Mouse (Mus musculus) liver, adult 2 months (tissue): ENCODE measurements around the gene Fam72a. TPM values are rescaled to one million over a fixed set of nuclear protein-coding genes. Genes with fewer than 3 reads are reported as not detected.

Source experiments
- DNase-seq: peaks from one replicate; pipeline ENCODE4 v3.0.0-alpha.2; 2011; ENCODE audit warnings: low read depth, low spot score; ENCODE audit errors: extremely low read depth
- H3K27ac ChIP-seq: fragments of 200-500 bp; replicated peaks from 2 replicates; pipeline ENCODE4 v1.5.1; 2012; ENCODE audit warnings: low read depth, mild to moderate bottlenecking, control low read depth, inconsistent platforms, low read length; ENCODE audit not compliant: insufficient read depth
- H3K27me3 ChIP-seq: fragments of 200-500 bp; 2 replicates; pipeline ENCODE4 v1.6.1; 2012; ENCODE audit warnings: mild to moderate bottlenecking, moderate library complexity, low read length, inconsistent platforms; ENCODE audit not compliant: control insufficient read depth, insufficient read depth
- H3K36me3 ChIP-seq: fragments of 200-500 bp; 2 replicates; pipeline ENCODE4 v1.6.1; 2012; ENCODE audit warnings: low read length, inconsistent platforms; ENCODE audit not compliant: control insufficient read depth, insufficient read depth
- H3K4me1 ChIP-seq: fragments of 200-500 bp; 2 replicates; pipeline ENCODE4 v1.6.1; 2011; ENCODE audit warnings: low read length; ENCODE audit not compliant: control insufficient read depth, insufficient read depth
- H3K4me3 ChIP-seq: fragments of 200-500 bp; 2 replicates; pipeline ENCODE4 v1.5.1; 2011; ENCODE audit warnings: low read depth, mild to moderate bottlenecking, control low read depth, low read length, moderate library complexity; ENCODE audit not compliant: insufficient read depth
- H3K79me2 ChIP-seq: fragments of 200-500 bp; 2 replicates; pipeline ENCODE4 v1.6.1; 2012; ENCODE audit warnings: inconsistent platforms, mild to moderate bottlenecking, low read length, moderate library complexity; ENCODE audit not compliant: control insufficient read depth, insufficient read depth
- H3K9ac ChIP-seq: fragments of 200-500 bp; 2 replicates; pipeline ENCODE4 v1.6.1; 2012; ENCODE audit warnings: low read depth, mild to moderate bottlenecking, control low read depth, inconsistent platforms, low read length
- CTCF ChIP-seq: fragments of 200-500 bp; IDR thresholded peaks from 2 replicates; pipeline ENCODE4 v1.5.1; 2011; ENCODE audit warnings: low read depth, low read length, control low read depth
- POLR2A ChIP-seq: fragments of 200-500 bp; IDR thresholded peaks from 2 replicates; pipeline ENCODE4 v1.6.1; 2011; ENCODE audit warnings: low read length, control low read depth; ENCODE audit not compliant: insufficient read depth; ENCODE audit errors: extremely low read depth
- WGBS: fragments of 180-500 bp; shearing (Covaris S2); methylation state at CpG from one replicate; pipeline ENCODE4 v1.1.7; 2018; 5-methylcytosine and 5-hydroxymethylcytosine counted together
- polyA plus RNA-seq: library from polyadenylated mRNA; depleted of rRNA; stranded (reverse); fragments of >200 nt; gene quantifications from 2 replicates; pipeline ENCODE4 v1.2.3, GENCODE M21; 2012
- total RNA-seq: library from RNA; depleted of rRNA; stranded (reverse); fragments of >200 nt; gene quantifications from 2 replicates; pipeline ENCODE4 v1.2.3, GENCODE M21; 2014

Gene Fam72a
- total and polyA plus RNA-seq, 2 experiments = 0.24 to 0.65 TPM

DNA sequence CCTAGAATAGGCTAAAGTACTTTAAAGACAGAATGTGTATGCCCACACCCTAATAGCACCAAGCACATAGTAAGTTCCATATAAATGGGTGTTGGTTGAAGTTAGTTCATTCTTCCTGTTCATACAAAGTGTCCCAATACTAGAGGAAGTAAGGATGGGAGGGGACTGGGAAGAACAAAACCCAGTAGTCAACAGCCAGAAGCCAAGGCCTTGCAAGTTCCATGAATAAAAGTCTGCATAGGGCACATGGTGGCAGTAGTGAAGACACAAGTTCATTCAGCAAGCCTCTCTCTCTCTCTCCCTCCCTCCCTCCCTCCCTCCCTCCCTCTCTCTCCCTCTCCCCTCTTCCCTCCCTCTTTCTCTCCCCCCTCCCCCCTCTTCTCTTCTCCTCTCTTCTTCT, 16.6 kb upstream of the Fam72a start:
- TF ChIP-seq POLR2A = no peak
- no peak for TF ChIP-seq CTCF
- Histone ChIP-seq H3K36me3 (no peaks in the 10 kb centered on the region; the same call in 1 of the 2 replicates), H3K9ac (no peak overlapping the region), H3K27ac (no peak overlapping the region), H3K4me1 (peaks cover 15% of the 10 kb centered on the region; the same call in 1 of the 2 replicates), H3K4me3 (no peak overlapping the region), H3K27me3 (no peaks in the 10 kb centered on the region), H3K79me2 (peaks cover 19% of the 10 kb centered on the region; the same call in 1 of the 2 replicates)
- no peak for DNase-seq

DNA sequence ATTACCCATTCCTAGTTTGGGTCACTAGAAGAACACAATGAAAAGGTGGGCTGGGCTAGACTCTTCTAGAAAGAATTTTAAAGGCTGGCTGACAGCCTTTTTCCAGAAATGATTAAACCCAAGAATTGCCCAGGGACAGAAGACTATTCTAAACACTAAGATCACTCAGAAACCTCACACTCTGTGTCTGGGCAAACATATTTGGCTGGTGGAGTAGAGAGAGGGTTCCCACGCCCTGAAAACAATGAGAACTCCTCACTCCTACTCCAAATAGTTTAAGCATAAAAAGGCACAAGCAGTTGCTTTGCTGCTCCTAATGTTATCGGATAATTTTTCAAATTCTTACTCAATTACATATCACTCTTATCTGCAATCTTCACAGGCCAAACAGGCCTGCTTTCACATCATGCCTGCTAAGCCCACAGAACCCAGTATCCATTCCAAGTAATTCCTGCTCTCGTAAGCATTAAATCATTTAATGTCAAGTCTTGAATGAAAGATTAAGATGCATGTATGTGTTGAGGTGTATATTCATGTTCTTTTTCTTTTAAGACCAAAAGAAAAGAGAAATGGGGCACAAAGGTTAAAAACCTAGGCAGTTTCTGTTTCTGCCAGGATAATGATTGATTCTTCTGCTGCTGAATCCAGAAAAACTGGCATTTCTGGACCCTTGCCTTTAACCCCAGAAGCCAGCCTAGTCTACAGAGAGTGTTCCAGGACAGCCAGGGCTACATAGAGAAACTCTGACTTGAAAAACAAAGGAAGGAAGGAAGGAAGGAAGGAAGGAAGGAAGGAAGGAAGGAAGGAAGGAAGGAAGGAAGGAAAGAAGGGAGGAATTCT, 15.8 kb upstream of the Fam72a start:
- Histone ChIP-seq H3K27ac (peak overlapping the region; percentile 60), H3K4me3 (no peak overlapping the region), H3K9ac (no peak overlapping the region), H3K36me3 (no peaks in the 10 kb centered on the region; the same call in 1 of the 2 replicates), H3K79me2 (peaks cover 16% of the 10 kb centered on the region; the same call in 1 of the 2 replicates), H3K27me3 (no peaks in the 10 kb centered on the region), H3K4me1 (peaks cover 13% of the 10 kb centered on the region; the same call in 1 of the 2 replicates)
- WGBS = 25% methylated on average over 3 of the region's 3 CpGs
- no peak for TF ChIP-seq CTCF
- TF ChIP-seq POLR2A = no peak
- DNase-seq = peak; percentile 87

- H3K9ac ChIP-seq = no peak overlapping the region
- H3K27ac ChIP-seq = no peak overlapping the region
- no peak for TF ChIP-seq CTCF
- no peak for TF ChIP-seq POLR2A
- DNase-seq = peak; percentile 43
- H3K4me3 ChIP-seq = no peak overlapping the region
- peaks cover 13% of the 10 kb centered on the region; the same call in 1 of the 2 replicates for H3K4me1 ChIP-seq
- H3K27me3 ChIP-seq = no peaks in the 10 kb centered on the region
- 72% methylated on average over 2 of the region's 2 CpGs for WGBS
- peaks cover 15% of the 10 kb centered on the region; the same call in 1 of the 2 replicates for H3K79me2 ChIP-seq
- H3K36me3 ChIP-seq = no peaks in the 10 kb centered on the region; the same call in 1 of the 2 replicates
Observed at GRCm38 (mm10) chr1:131513136-131513535, 14.6 kb upstream of the Fam72a start.

DNA sequence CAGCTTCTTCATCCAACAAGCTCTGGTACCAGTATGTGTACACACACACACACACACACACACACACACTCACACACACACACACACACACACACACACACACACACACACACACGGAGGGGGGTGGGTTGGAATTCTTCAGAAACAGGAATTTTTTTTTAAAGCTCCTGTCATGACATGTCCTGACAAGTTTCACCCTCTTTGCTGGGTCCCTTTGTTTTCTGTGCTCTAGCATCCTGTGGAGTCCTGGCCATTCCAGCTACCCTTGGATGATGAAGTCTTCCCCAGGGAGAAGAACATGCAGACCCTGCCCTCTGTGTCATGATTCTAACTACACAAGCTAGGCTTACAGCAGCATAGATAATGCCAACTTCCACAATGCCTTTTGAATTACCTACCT, 13.5 kb upstream of the Fam72a start:
- Histone ChIP-seq H3K79me2 (peaks cover 16% of the 10 kb centered on the region; the same call in 1 of the 2 replicates), H3K4me3 (no peak overlapping the region), H3K27me3 (no peaks in the 10 kb centered on the region), H3K27ac (no peak overlapping the region), H3K4me1 (peaks cover 13% of the 10 kb centered on the region; the same call in 1 of the 2 replicates), H3K9ac (no peak overlapping the region), H3K36me3 (no peaks in the 10 kb centered on the region; the same call in none of the 2 replicates)
- WGBS = 76% methylated on average over 1 of the region's 1 CpGs
- DNase-seq = no peak
- TF ChIP-seq CTCF (no peak), POLR2A (no peak)

- Histone ChIP-seq H3K36me3 (no peaks in the 10 kb centered on the region; the same call in none of the 2 replicates), H3K9ac (no peak overlapping the region)
- TF ChIP-seq CTCF = no peak
- TF ChIP-seq POLR2A = no peak
Observed at GRCm38 (mm10) chr1:131516588-131516987, 11.1 kb upstream of the Fam72a start.

More at GRCm38 (mm10) chr1:131516588-131516987, 11.1 kb upstream of the Fam72a start:
- 89% methylated on average over 3 of the region's 3 CpGs for WGBS
- Histone ChIP-seq H3K79me2 (peaks cover 15% of the 10 kb centered on the region; the same call in 1 of the 2 replicates), H3K4me3 (no peak overlapping the region), H3K4me1 (peaks cover 9% of the 10 kb centered on the region; the same call in 1 of the 2 replicates), H3K27ac (no peak overlapping the region), H3K27me3 (no peaks in the 10 kb centered on the region)
- no peak for DNase-seq
